Mouse (Mus musculus): ENCODE measurements around the gene Nhlrc4.

Nhlrc4 gene

GRCm38 (mm10) chr17:25944366-25945163, at the start of gene Nhlrc4, which contains the start of gene Pigq:
Gene Nhlrc4 (minus strand): TSS chr17:25944961.
Gene Pigq (minus strand): TSS chr17:25944936.
- CTCF ChIA-PET, result interaction anchor here (0.6 to 0.7 kb wide), 5 partner anchors 21 to 301 kb away, joined by 3 to 9 read pairs (median 3); no protein-coding TSS in a partner anchor

- CTCF ChIA-PET, result no interaction called here
These were observed 48.7 kb upstream of the Nhlrc4 start for GRCm38 (mm10) chr17:25993489-25993888.

- CTCF ChIA-PET, result no interaction called here
These were observed 47.5 kb upstream of the Nhlrc4 start for GRCm38 (mm10) chr17:25992274-25992673.

- CTCF ChIA-PET, result no interaction called here
These were observed 45.6 kb upstream of the Nhlrc4 start for GRCm38 (mm10) chr17:25990331-25990730.

- CTCF ChIA-PET, result interaction anchor here (0.6 to 1.1 kb wide), 2 partner anchors 37 to 114 kb away, joined by 3 read pairs; no protein-coding TSS in a partner anchor
These were observed 40.8 kb upstream of the Nhlrc4 start, which contains the start of gene Capn15 for GRCm38 (mm10) chr17:25985306-25986294. Gene Capn15 (minus strand): TSS chr17:25985796.

GRCm38 (mm10) chr17:25984556-25985305, 40.0 kb upstream of the Nhlrc4 start:
- CTCF ChIA-PET, result interaction anchor here (1.1 kb wide), 1 partner anchor 113 kb away, joined by 3 read pairs; no protein-coding TSS in a partner anchor

GRCm38 (mm10) chr17:25984066-25984465, 39.3 kb upstream of the Nhlrc4 start:
- CTCF ChIA-PET, result no interaction called here

GRCm38 (mm10) chr17:25982913-25983312, 38.2 kb upstream of the Nhlrc4 start:
- CTCF ChIA-PET, result no interaction called here

- CTCF ChIA-PET, result interaction anchor here (0.7 kb wide), 2 partner anchors 1040 to 1648 kb away, joined by 3 read pairs; no protein-coding TSS in a partner anchor
These were observed 36.1 kb upstream of the Nhlrc4 start for GRCm38 (mm10) chr17:25980854-25981253.

GRCm38 (mm10) chr17:25979829-25980738, 35.3 kb upstream of the Nhlrc4 start:
- CTCF ChIA-PET, result no interaction called here

GRCm38 (mm10) chr17:25970954-25971707, 26.4 kb upstream of the Nhlrc4 start:
- CTCF ChIA-PET, result interaction anchor here (0.6 kb wide), 2 partner anchors 70 to 502 kb away, joined by 3 read pairs; no protein-coding TSS in a partner anchor

GRCm38 (mm10) chr17:25970448-25970847, 25.7 kb upstream of the Nhlrc4 start:
- CTCF ChIA-PET, result interaction anchor here (0.6 kb wide), 1 partner anchor 69 kb away, joined by 3 read pairs; no protein-coding TSS in a partner anchor

- CTCF ChIA-PET, result no interaction called here
These were observed 23.4 kb upstream of the Nhlrc4 start for GRCm38 (mm10) chr17:25968176-25968575.

- CTCF ChIA-PET, result no interaction called here
These were observed 22.9 kb upstream of the Nhlrc4 start for GRCm38 (mm10) chr17:25967652-25968051.

- CTCF ChIA-PET, result no interaction called here
These were observed 19.5 kb upstream of the Nhlrc4 start for GRCm38 (mm10) chr17:25964271-25964670.

- CTCF ChIA-PET, result no interaction called here
These were observed 17.7 kb upstream of the Nhlrc4 start for GRCm38 (mm10) chr17:25962413-25962905.

GRCm38 (mm10) chr17:25961566-25961965, 16.8 kb upstream of the Nhlrc4 start:
- CTCF ChIA-PET, result no interaction called here

- CTCF ChIA-PET, result no interaction called here
These were observed 15.1 kb upstream of the Nhlrc4 start for GRCm38 (mm10) chr17:25959630-25960467.
